Mouse (Mus musculus): ENCODE measurements around the gene Gm11214. TPM values are rescaled to one million over a fixed set of nuclear protein-coding genes. Genes with fewer than 3 reads are reported as not detected.

The Gm11214 gene
- not detected in 2 replicates for polyA plus RNA-seq (2014; fragmentation: Nextera tagmentation; extraction: Ambion mirVana)

DNA sequence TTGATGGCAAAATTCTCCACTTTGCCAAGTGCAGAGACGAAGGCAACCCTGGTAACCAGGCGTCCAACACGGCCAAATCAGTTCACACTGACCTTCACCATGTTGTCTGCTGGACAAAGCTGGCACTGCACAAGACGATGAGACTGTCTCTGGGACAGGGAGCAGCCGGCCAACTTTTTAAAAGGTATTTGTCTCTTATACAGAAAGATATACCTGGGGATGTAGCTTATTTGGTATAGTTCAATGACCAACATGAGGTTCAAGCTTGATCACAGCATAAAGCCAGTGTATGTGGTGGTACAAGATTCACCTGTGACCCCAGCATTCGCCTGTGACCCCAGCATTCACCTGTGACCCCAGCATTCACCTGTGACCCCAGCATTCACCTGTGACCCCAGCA is at the start of gene Gm11214:
TSS of gene Gm11214 (minus strand) at position 101 of the 400 bp plus-strand sequence.
- no peak for ATAC-seq (replicated peaks; ENCODE audit: low FRiP score, low TSS enrichment, low read depth)
- WGBS, result 90% methylated on average over 6 of the region's 6 CpGs

GRCm38 (mm10) chr4:63711886-63712285 is 48.7 kb upstream of the Gm11214 start:
- ATAC-seq (replicated peaks; ENCODE audit: low FRiP score, low TSS enrichment, low read depth) (no peak), DNase-seq (ENCODE audit: low spot score) (no peak)
- no peaks in the 10 kb centered on the region for H3K9me3 ChIP-seq (ENCODE audit: control insufficient read depth, low read length)
- H3K27me3 ChIP-seq (replicated peaks; ENCODE audit: control insufficient read depth, insufficient read depth, low read length), result no peaks in the 10 kb centered on the region
- H3K36me3 ChIP-seq (ENCODE audit: control insufficient read depth, insufficient read depth, low read length), result no peaks in the 10 kb centered on the region
- no peak overlapping the region for H3K9ac ChIP-seq (ENCODE audit: low read length)
- H3K4me2 ChIP-seq (ENCODE audit: low read length), result no peak overlapping the region
- no peak overlapping the region for H3K27ac ChIP-seq (ENCODE audit: low read depth)
- no peak overlapping the region for H3K4me3 ChIP-seq (ENCODE audit: low read depth, low read length)
- H3K4me1 ChIP-seq (replicated peaks; ENCODE audit: control insufficient read depth, insufficient read depth, low read length), result no peaks in the 10 kb centered on the region
- 89% methylated on average over 5 of the region's 5 CpGs for WGBS

More for the DNA sequence above, at the start of gene Gm11214:
- no peaks in the 10 kb centered on the region for H3K9me3 ChIP-seq (ENCODE audit: control insufficient read depth, low read length)
- H3K36me3 ChIP-seq (ENCODE audit: control insufficient read depth, insufficient read depth, low read length), result no peaks in the 10 kb centered on the region
- DNase-seq (ENCODE audit: low spot score), result no peak
- no peak within 1 kb of the TSS for H3K4me3 ChIP-seq (ENCODE audit: low read depth, low read length)
- no peak within 1 kb of the TSS for H3K4me2 ChIP-seq (ENCODE audit: low read length)
- no peaks in the 10 kb centered on the region for H3K4me1 ChIP-seq (replicated peaks; ENCODE audit: control insufficient read depth, insufficient read depth, low read length)
- H3K27me3 ChIP-seq (replicated peaks; ENCODE audit: control insufficient read depth, insufficient read depth, low read length), result no peaks in the 10 kb centered on the region
- no peak within 1 kb of the TSS for H3K9ac ChIP-seq (ENCODE audit: low read length)
- H3K27ac ChIP-seq (ENCODE audit: low read depth), result no peak within 1 kb of the TSS

DNA sequence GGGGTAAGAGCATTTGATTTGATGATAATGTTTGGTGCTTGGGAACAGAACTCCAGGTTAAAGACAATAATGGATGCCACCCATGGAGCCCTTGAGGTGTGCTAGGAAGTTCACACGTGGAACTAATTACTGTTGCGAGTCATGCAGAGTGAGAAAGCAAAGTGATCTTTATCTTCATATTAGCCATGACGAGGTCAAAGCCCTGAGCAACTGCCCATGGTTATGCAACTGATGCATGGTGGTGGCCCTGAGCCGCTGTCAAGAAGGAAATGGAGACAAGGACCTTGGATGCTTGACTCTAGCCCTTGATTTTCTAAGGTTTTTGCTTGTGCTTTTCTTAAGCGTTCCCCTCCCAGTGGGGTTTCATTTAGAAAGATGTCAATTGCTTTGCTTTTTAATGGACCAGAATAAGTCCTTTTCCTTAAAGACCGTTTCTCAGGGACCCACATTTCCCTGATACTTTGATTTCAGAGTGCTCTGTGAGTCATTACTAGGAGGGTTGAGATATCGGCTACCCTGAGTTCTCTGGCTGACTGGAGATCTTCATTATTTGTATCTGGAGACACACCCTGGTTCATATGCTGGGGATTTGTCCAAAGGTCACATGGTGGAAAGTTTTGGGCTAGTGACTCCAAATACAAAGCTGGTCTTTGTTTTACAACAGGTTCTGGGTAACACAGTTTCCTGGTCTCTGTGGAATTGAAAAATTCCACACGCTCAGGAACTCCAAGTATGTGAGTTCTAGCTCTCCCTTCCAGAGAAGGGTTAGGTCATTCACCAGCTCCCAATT is 47.4 kb upstream of the Gm11214 start:
- DNase-seq (ENCODE audit: low spot score) (no peak), ATAC-seq (replicated peaks; ENCODE audit: low FRiP score, low TSS enrichment, low read depth) (no peak; the same call in 1 of the 2 replicates)
- no peaks in the 10 kb centered on the region for H3K36me3 ChIP-seq (ENCODE audit: control insufficient read depth, insufficient read depth, low read length)
- 82% methylated on average over 8 of the region's 8 CpGs for WGBS
- H3K9me3 ChIP-seq (ENCODE audit: control insufficient read depth, low read length), result no peaks in the 10 kb centered on the region
- H3K9ac ChIP-seq (ENCODE audit: low read length), result no peak overlapping the region
- no peaks in the 10 kb centered on the region for H3K4me1 ChIP-seq (replicated peaks; ENCODE audit: control insufficient read depth, insufficient read depth, low read length)
- H3K4me3 ChIP-seq (ENCODE audit: low read depth, low read length), result no peak overlapping the region
- no peaks in the 10 kb centered on the region for H3K27me3 ChIP-seq (replicated peaks; ENCODE audit: control insufficient read depth, insufficient read depth, low read length)
- H3K4me2 ChIP-seq (ENCODE audit: low read length), result no peak overlapping the region
- no peak overlapping the region for H3K27ac ChIP-seq (ENCODE audit: low read depth)

DNA sequence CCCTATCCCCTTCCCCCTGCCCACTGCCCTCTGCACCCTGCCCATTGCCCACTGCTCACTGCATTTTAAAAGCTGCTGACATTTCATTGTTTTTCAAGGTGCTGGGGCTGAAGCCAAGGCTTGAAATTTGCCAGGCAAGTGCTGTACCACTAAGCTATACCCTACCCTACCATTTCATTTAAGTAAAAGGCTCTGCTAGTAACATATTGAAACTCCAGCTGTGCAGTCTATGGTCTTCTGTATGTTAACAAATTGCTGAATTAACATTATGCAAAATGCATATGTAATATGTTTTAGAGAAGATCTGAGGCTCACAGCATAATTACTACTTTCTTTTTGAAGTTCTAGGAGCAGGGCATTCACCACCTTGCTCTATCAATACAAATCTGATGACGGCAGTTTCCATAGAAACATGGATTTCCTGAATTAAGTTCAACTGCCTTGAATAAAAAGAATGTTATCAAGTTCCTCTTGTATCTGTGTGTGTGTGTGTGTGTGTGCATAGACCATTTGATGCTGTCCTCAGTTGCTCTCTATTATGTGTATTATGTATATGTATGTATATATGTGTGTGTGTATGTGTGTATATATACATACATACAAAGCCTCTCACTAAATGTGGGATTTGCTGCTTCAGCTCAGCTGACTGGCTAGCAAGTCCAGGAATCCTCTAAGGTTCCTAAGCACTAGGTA is 43.2 kb upstream of the Gm11214 start:
- H3K4me2 ChIP-seq (ENCODE audit: low read length), result no peak overlapping the region
- H3K27me3 ChIP-seq (replicated peaks; ENCODE audit: control insufficient read depth, insufficient read depth, low read length), result no peaks in the 10 kb centered on the region
- no peak for DNase-seq (ENCODE audit: low spot score)
- WGBS, result 84% methylated on average over 1 of the region's 1 CpGs
- H3K27ac ChIP-seq (ENCODE audit: low read depth), result no peak overlapping the region
- H3K36me3 ChIP-seq (ENCODE audit: control insufficient read depth, insufficient read depth, low read length), result no peaks in the 10 kb centered on the region
- no peaks in the 10 kb centered on the region for H3K4me1 ChIP-seq (replicated peaks; ENCODE audit: control insufficient read depth, insufficient read depth, low read length)
- no peaks in the 10 kb centered on the region for H3K9me3 ChIP-seq (ENCODE audit: control insufficient read depth, low read length)
- ATAC-seq (replicated peaks; ENCODE audit: low FRiP score, low TSS enrichment, low read depth), result no peak
- H3K9ac ChIP-seq (ENCODE audit: low read length), result no peak overlapping the region
- H3K4me3 ChIP-seq (ENCODE audit: low read depth, low read length), result no peak overlapping the region

- Histone ChIP-seq H3K36me3 (ENCODE audit: control insufficient read depth, insufficient read depth, low read length) (no peaks in the 10 kb centered on the region), H3K9ac (ENCODE audit: low read length) (no peak overlapping the region), H3K4me3 (ENCODE audit: low read depth, low read length) (no peak overlapping the region), H3K27ac (ENCODE audit: low read depth) (no peak overlapping the region), H3K4me1 (replicated peaks; ENCODE audit: control insufficient read depth, insufficient read depth, low read length) (no peaks in the 10 kb centered on the region), H3K4me2 (ENCODE audit: low read length) (no peak overlapping the region), H3K9me3 (ENCODE audit: control insufficient read depth, low read length) (no peaks in the 10 kb centered on the region), H3K27me3 (replicated peaks; ENCODE audit: control insufficient read depth, insufficient read depth, low read length) (no peaks in the 10 kb centered on the region)
- ATAC-seq (replicated peaks; ENCODE audit: low FRiP score, low TSS enrichment, low read depth) (no peak), DNase-seq (ENCODE audit: low spot score) (no peak)
- 81% methylated on average over 5 of the region's 5 CpGs for WGBS
These were observed 41.1 kb upstream of the Gm11214 start for GRCm38 (mm10) chr4:63704232-63704631.

DNA sequence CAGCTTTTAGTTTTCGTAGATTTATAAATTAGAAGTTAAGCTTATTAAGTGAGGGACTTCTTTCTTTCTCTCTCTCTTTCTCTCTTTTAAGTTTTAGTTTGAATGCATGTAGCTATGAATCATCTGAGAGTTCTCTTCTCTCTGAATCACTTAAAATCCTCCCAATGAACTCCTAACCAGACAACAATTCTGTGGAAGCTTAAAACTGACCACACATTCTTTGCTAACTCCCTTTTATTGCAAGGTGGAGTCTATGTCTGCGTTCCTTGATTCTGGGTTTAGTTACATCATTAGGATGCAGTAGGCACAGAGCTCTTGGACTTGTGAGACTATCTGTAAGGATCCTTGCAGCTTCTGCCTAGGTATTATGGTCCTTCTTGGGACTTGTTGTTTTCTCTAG is 40.5 kb upstream of the Gm11214 start:
- Histone ChIP-seq H3K9me3 (ENCODE audit: control insufficient read depth, low read length) (no peaks in the 10 kb centered on the region), H3K4me3 (ENCODE audit: low read depth, low read length) (no peak overlapping the region), H3K4me2 (ENCODE audit: low read length) (no peak overlapping the region), H3K27ac (ENCODE audit: low read depth) (no peak overlapping the region), H3K9ac (ENCODE audit: low read length) (no peak overlapping the region), H3K4me1 (replicated peaks; ENCODE audit: control insufficient read depth, insufficient read depth, low read length) (no peaks in the 10 kb centered on the region), H3K36me3 (ENCODE audit: control insufficient read depth, insufficient read depth, low read length) (no peaks in the 10 kb centered on the region), H3K27me3 (replicated peaks; ENCODE audit: control insufficient read depth, insufficient read depth, low read length) (no peaks in the 10 kb centered on the region)
- DNase-seq (ENCODE audit: low spot score), result no peak
- no peak for ATAC-seq (replicated peaks; ENCODE audit: low FRiP score, low TSS enrichment, low read depth)
- WGBS, result 86% methylated on average over 2 of the region's 2 CpGs

DNA sequence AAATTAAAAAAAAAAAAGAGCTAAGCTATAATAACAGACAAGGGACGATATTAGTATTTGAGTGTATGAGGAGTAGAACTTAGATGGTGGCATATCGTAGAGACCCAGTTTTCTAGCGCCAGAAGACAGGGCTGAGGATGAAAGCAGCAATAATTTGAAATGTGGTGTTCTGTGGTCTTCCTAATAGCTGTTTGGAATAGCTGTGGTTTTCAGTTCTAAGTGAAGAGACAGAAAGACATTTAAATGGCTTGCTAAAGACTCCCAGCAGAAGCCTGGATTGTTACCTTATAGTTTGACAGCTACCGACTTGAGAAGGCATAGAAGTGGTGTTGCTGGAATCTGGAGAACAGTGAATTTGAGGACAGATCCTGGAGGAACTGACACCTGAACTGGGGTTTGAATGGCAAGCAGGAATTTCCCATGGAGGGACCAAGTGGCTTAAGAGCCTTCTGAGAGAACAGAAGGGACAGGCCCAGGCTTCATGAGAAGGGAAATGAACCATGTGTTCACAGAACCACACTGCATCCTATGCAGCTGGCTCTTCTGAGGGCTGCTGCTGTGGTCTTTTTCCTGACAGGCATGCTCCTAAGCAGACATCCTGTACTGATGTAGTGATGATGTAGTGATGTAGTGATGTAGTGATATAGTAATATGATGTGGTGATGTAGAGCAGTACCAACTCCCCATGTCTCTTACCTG is 39.0 kb upstream of the Gm11214 start:
- ATAC-seq (replicated peaks; ENCODE audit: low FRiP score, low TSS enrichment, low read depth) (no peak), DNase-seq (ENCODE audit: low spot score) (no peak)
- Histone ChIP-seq H3K4me3 (ENCODE audit: low read depth, low read length) (no peak overlapping the region), H3K9ac (ENCODE audit: low read length) (no peak overlapping the region), H3K27me3 (replicated peaks; ENCODE audit: control insufficient read depth, insufficient read depth, low read length) (no peaks in the 10 kb centered on the region), H3K4me2 (ENCODE audit: low read length) (no peak overlapping the region), H3K27ac (ENCODE audit: low read depth) (no peak overlapping the region), H3K36me3 (ENCODE audit: control insufficient read depth, insufficient read depth, low read length) (no peaks in the 10 kb centered on the region), H3K9me3 (ENCODE audit: control insufficient read depth, low read length) (no peaks in the 10 kb centered on the region), H3K4me1 (replicated peaks; ENCODE audit: control insufficient read depth, insufficient read depth, low read length) (no peaks in the 10 kb centered on the region)
- WGBS, result 85% methylated on average over 4 of the region's 4 CpGs

- WGBS, result 40% methylated on average over 3 of the region's 3 CpGs
- Histone ChIP-seq H3K4me3 (ENCODE audit: low read depth, low read length) (no peak overlapping the region), H3K9me3 (ENCODE audit: control insufficient read depth, low read length) (no peaks in the 10 kb centered on the region), H3K4me1 (replicated peaks; ENCODE audit: control insufficient read depth, insufficient read depth, low read length) (no peaks in the 10 kb centered on the region), H3K4me2 (ENCODE audit: low read length) (no peak overlapping the region), H3K27me3 (replicated peaks; ENCODE audit: control insufficient read depth, insufficient read depth, low read length) (no peaks in the 10 kb centered on the region), H3K36me3 (ENCODE audit: control insufficient read depth, insufficient read depth, low read length) (no peaks in the 10 kb centered on the region), H3K9ac (ENCODE audit: low read length) (no peak overlapping the region), H3K27ac (ENCODE audit: low read depth) (no peak overlapping the region)
- no peak for ATAC-seq (replicated peaks; ENCODE audit: low FRiP score, low TSS enrichment, low read depth)
- DNase-seq (ENCODE audit: low spot score), result no peak
These were observed 36.6 kb upstream of the Gm11214 start for GRCm38 (mm10) chr4:63699749-63700148.

All from intestine, embryonic 14.5 days (tissue).